Mouse (Mus musculus) left cerebral cortex, adult 2 months (tissue): Measurements from ENCODE around the gene 4930444G20Rik. TPM values are rescaled to one million over a fixed set of nuclear protein-coding genes. Genes with fewer than 3 reads are reported as not detected.

ENCODE experiments used
- DNase-seq, 2 experiments: peaks; one replicate each; pipeline ENCODE4 v3.0.0; 2021 to 2022; ENCODE audit warnings: low spot score in 2 of 2, mixed read lengths in 1 of 2; ENCODE audit errors: extremely low spot score in 1 of 2
- H3K27ac ChIP-seq: fragments of 200-600 bp; 2 replicates; pipeline ENCODE4 v1.8.1; 2022
- H3K4me3 ChIP-seq: fragments of 200-600 bp; 2 replicates; pipeline ENCODE4 v1.8.1; 2022
- CTCF ChIP-seq: fragments of 200-600 bp; IDR thresholded peaks from 2 replicates; pipeline ENCODE4 v1.8.1; 2022; ENCODE audit warnings: antibody characterized with exemption, mild to moderate bottlenecking, moderate library complexity
- intact Hi-C: fragments of 180-260 bp; cut with DNase I; formaldehyde crosslinking; loops from one replicate; pipeline ENCODE4 v1.15.1; 2025
- total RNA-seq, 2 experiments: library from RNA; stranded (reverse); gene quantifications; 2 replicates each; pipeline ENCODE4 v1.2.3; 2021

Gene 4930444G20Rik
- total RNA-seq, 2 experiments from 2014 or later: not detected

DNA sequence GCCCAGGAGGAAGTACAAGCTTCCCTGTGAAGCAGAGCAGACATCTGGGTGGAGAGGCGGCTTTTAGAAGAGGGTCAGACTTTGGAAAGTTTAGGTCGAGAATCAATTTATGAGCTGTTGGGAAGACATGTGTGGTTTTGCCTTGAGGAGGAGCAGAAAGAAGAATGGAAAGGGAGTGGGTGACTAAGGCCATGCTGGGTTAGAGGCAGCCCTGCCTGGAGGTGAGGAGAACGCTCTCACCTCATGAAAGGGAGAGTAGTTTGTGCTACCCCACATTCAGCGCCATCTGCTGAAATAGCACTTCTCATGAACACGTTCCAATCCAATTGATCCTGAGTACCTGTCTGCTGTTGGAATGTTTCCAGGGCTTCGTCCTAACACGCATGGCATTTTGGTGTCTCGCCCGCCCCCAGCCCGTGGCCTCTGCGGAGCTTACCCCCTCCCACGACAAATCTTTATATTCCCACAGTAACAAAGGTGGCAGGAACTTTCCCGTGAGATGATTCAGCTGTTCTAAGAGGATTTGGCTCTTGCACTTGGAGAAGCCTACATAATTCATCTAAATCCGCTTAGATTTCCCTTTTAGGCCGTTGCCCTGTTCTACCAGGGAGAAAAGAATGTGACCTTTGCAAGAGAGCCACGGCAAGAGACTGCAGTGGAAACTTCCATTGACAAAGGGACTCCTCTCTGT lies 50.3 kb downstream of the 4930444G20Rik start:
- TF ChIP-seq CTCF: no peak
- intact Hi-C loops: no loop called here
- no peak for DNase-seq
- H3K4me3 ChIP-seq: no peak overlapping the region
- H3K27ac ChIP-seq: no peak overlapping the region

Other genes starting within 250 kb of the 4930444G20Rik start
- 100 to 1,000 TPM; 104 to 135 TPM for gene Sgk1, start 185.9 kb downstream of the 4930444G20Rik start, total RNA-seq
- gene E030030I06Rik, start 81.2 kb upstream of the 4930444G20Rik start, total RNA-seq: under 1 TPM; 0.35 to 0.77 TPM
- gene Raet1e, start 90.5 kb upstream of the 4930444G20Rik start, total RNA-seq: under 1 TPM in 1 of 2 experiments, not detected in 1; 0.29 TPM
- gene H60b, start 90.5 kb upstream of the 4930444G20Rik start, total RNA-seq: under 1 TPM in 1 of 2 experiments, not detected in 1; 0.47 TPM